Mouse (Mus musculus): ENCODE results near the gene Psmd3. TPM values are rescaled to one million over a fixed set of nuclear protein-coding genes. Genes with fewer than 3 reads are reported as not detected.
A peak's percentile ranks its signal among the peaks of the same experiment; 100 is the strongest.

Gene Psmd3
- polyA plus RNA-seq, 1 experiment from 2014 or later, result 149 TPM

- no peaks in the 10 kb centered on the region for H3K9me3 ChIP-seq (ENCODE audit: control insufficient read depth, low read length)
- H3K27me3 ChIP-seq (replicated peaks; ENCODE audit: control insufficient read depth, insufficient read depth, low read length), result no peaks in the 10 kb centered on the region
- H3K4me1 ChIP-seq (replicated peaks; ENCODE audit: control insufficient read depth, insufficient read depth, low read length), result peaks cover 47% of the 10 kb centered on the region
- DNase-seq (ENCODE audit: low spot score) (no peak), ATAC-seq (replicated peaks; ENCODE audit: low FRiP score, low TSS enrichment, low read depth) (no peak)
- H3K9ac ChIP-seq (ENCODE audit: low read length), result peak overlapping the region; percentile 94
- 1% methylated on average over 17 of the region's 17 CpGs for WGBS
- peak overlapping the region; percentile 88 for H3K4me2 ChIP-seq (ENCODE audit: low read length)
- H3K27ac ChIP-seq (ENCODE audit: low read depth), result peak overlapping the region; percentile 94
- H3K36me3 ChIP-seq (ENCODE audit: control insufficient read depth, insufficient read depth, low read length), result no peaks in the 10 kb centered on the region; the same call in 1 of the 2 replicates
- H3K4me3 ChIP-seq (ENCODE audit: low read depth, low read length), result peak overlapping the region; percentile 96
These were observed 58.8 kb downstream of the Psmd3 start for GRCm38 (mm10) chr11:98741051-98741620.

GRCm38 (mm10) chr11:98741622-98742396 is 59.5 kb downstream of the Psmd3 start:
- ATAC-seq (replicated peaks; ENCODE audit: low FRiP score, low TSS enrichment, low read depth) (peak; percentile 67), DNase-seq (ENCODE audit: low spot score) (peak; percentile 88)
- Histone ChIP-seq H3K36me3 (ENCODE audit: control insufficient read depth, insufficient read depth, low read length) (no peaks in the 10 kb centered on the region; the same call in 1 of the 2 replicates), H3K4me2 (ENCODE audit: low read length) (peak overlapping the region; percentile 88), H3K27me3 (replicated peaks; ENCODE audit: control insufficient read depth, insufficient read depth, low read length) (no peaks in the 10 kb centered on the region), H3K4me1 (replicated peaks; ENCODE audit: control insufficient read depth, insufficient read depth, low read length) (peaks cover 54% of the 10 kb centered on the region), H3K9me3 (ENCODE audit: control insufficient read depth, low read length) (no peaks in the 10 kb centered on the region), H3K9ac (ENCODE audit: low read length) (peak overlapping the region; percentile 94), H3K27ac (ENCODE audit: low read depth) (peak overlapping the region; percentile 94), H3K4me3 (ENCODE audit: low read depth, low read length) (peak overlapping the region; percentile 96)
- under 1% methylated on average over 69 of the region's 86 CpGs for WGBS

DNA sequence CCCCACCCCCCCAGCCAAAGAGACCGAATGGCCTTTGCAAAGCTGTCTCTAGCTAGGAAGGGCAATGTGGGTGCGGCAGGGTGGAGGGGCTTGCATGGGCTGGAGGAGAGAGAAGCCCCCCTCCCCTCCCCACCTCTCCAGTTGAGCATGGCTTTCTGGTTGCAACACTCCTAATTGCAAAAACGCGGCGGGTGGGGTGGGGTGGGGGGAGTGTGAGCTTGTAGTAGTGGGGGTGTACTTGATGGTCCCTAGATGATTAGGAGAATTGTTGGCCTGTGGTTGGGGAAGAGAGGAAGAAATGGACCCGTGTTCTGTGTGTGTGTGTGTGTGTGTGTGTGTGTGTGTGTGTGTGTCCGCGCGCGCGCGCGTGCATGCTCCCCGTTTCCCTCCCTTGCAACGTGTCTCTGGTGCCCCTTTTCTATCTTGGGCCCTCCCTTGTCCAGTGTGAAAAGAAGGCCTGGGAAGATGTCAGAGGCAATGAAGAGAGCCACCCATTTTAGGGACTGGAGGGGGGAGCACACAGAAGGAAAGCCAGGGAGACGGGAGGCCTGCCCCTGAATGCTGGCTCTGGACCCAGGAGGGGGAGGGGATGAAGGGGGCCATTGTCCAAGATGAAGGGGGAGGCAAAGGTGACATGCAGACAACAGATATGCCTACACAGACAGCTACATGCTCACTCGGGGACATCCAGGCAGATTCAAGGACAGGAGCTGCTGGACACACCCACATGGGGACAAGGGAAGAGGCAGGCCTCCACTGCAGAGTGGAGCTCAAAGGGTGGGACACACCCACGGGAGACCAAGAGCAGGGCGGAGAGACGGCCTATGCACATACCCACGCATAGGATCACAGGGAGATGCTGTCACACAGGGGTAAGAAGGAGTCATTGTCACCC is 60.3 kb downstream of the Psmd3 start:
- ATAC-seq (replicated peaks; ENCODE audit: low FRiP score, low TSS enrichment, low read depth) (no peak), DNase-seq (ENCODE audit: low spot score) (peak; percentile 71)
- WGBS, result 3% methylated on average over 21 of the region's 21 CpGs
- Histone ChIP-seq H3K9ac (ENCODE audit: low read length) (peak overlapping the region; percentile 94), H3K27ac (ENCODE audit: low read depth) (peak overlapping the region; percentile 94), H3K36me3 (ENCODE audit: control insufficient read depth, insufficient read depth, low read length) (no peaks in the 10 kb centered on the region; the same call in 1 of the 2 replicates), H3K4me2 (ENCODE audit: low read length) (peak overlapping the region; percentile 88), H3K9me3 (ENCODE audit: control insufficient read depth, low read length) (no peaks in the 10 kb centered on the region), H3K27me3 (replicated peaks; ENCODE audit: control insufficient read depth, insufficient read depth, low read length) (no peaks in the 10 kb centered on the region), H3K4me1 (replicated peaks; ENCODE audit: control insufficient read depth, insufficient read depth, low read length) (peaks cover 60% of the 10 kb centered on the region), H3K4me3 (ENCODE audit: low read depth, low read length) (peak overlapping the region; percentile 96)

DNA sequence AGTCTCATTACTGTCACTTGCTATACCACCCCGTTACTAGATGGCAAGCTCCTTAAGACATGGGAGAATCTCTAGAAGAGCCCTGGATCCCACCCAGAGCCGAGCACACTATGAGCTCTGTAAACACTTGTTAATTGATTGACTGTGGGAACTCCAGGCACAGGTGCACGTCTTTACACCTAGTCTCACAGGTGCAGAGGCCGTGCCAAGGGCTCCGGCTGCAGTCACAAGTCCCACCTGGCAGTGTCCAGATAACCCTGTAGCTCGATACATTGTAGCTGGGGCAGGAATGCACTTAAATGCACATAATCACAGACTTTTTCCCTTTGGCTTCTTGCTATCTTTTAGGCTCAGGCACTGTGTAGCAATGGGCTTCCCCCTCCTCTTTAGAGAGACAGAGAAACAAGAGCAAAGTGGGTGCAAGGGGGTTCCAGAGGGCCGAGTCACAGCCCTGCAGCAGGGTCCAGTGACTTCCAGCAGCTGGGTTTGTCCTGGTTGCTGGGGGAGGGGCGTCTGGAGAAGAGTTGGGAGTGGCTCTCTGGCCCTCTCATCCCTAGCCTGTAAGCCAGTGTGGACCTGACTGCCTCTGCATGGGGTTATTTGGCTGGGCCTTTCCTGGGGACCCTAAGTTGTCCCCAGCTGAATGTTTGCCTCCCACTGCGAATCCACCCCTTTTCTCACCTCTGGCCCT is 61.4 kb downstream of the Psmd3 start:
- no peaks in the 10 kb centered on the region for H3K27me3 ChIP-seq (replicated peaks; ENCODE audit: control insufficient read depth, insufficient read depth, low read length)
- H3K4me1 ChIP-seq (replicated peaks; ENCODE audit: control insufficient read depth, insufficient read depth, low read length), result peaks cover 72% of the 10 kb centered on the region
- 7% methylated on average over 9 of the region's 9 CpGs for WGBS
- no peak for ATAC-seq (replicated peaks; ENCODE audit: low FRiP score, low TSS enrichment, low read depth)
- peak overlapping the region; percentile 96 for H3K4me3 ChIP-seq (ENCODE audit: low read depth, low read length)
- H3K9me3 ChIP-seq (ENCODE audit: control insufficient read depth, low read length), result no peaks in the 10 kb centered on the region
- no peaks in the 10 kb centered on the region; the same call in 1 of the 2 replicates for H3K36me3 ChIP-seq (ENCODE audit: control insufficient read depth, insufficient read depth, low read length)
- peak overlapping the region; percentile 88 for H3K4me2 ChIP-seq (ENCODE audit: low read length)
- H3K9ac ChIP-seq (ENCODE audit: low read length), result peak overlapping the region; percentile 35
- peak; percentile 76 for DNase-seq (ENCODE audit: low spot score)
- peak overlapping the region; percentile 94 for H3K27ac ChIP-seq (ENCODE audit: low read depth)

- H3K9me3 ChIP-seq (ENCODE audit: control insufficient read depth, low read length), result no peaks in the 10 kb centered on the region
These were observed 62.2 kb downstream of the Psmd3 start for GRCm38 (mm10) chr11:98744456-98745019.

More at GRCm38 (mm10) chr11:98744456-98745019, 62.2 kb downstream of the Psmd3 start:
- Histone ChIP-seq H3K4me2 (ENCODE audit: low read length) (peak overlapping the region; percentile 88), H3K4me3 (ENCODE audit: low read depth, low read length) (peak overlapping the region; percentile 96), H3K27ac (ENCODE audit: low read depth) (peak overlapping the region; percentile 94), H3K27me3 (replicated peaks; ENCODE audit: control insufficient read depth, insufficient read depth, low read length) (no peaks in the 10 kb centered on the region), H3K36me3 (ENCODE audit: control insufficient read depth, insufficient read depth, low read length) (no peaks in the 10 kb centered on the region; the same call in 1 of the 2 replicates), H3K9ac (ENCODE audit: low read length) (peak overlapping the region; percentile 35), H3K4me1 (replicated peaks; ENCODE audit: control insufficient read depth, insufficient read depth, low read length) (peaks cover 79% of the 10 kb centered on the region)
- WGBS, result 30% methylated on average over 7 of the region's 7 CpGs
- DNase-seq (ENCODE audit: low spot score) (no peak), ATAC-seq (replicated peaks; ENCODE audit: low FRiP score, low TSS enrichment, low read depth) (no peak)

Other genes with a start within 250 kb of the Psmd3 start
- 109 and 123 TPM in 2 replicates for gene Mien1, start 243.6 kb upstream of the Psmd3 start, polyA plus RNA-seq (2014; fragmentation: Nextera tagmentation; extraction: Ambion mirVana)
- gene Grb7, start 236.2 kb upstream of the Psmd3 start, polyA plus RNA-seq (2014; fragmentation: Nextera tagmentation; extraction: Ambion mirVana), result 74.1 and 74.6 TPM in 2 replicates
- gene Ikzf3, start 136.5 kb upstream of the Psmd3 start, polyA plus RNA-seq (2014; fragmentation: Nextera tagmentation; extraction: Ambion mirVana), result 0.16 and 0.19 TPM in 2 replicates
- gene Zpbp2, start 131.5 kb upstream of the Psmd3 start, polyA plus RNA-seq (2014; fragmentation: Nextera tagmentation; extraction: Ambion mirVana), result 0.28 and 0.57 TPM in 2 replicates
- 7.2 and 8.5 TPM in 2 replicates for gene Ormdl3, start 95.2 kb upstream of the Psmd3 start, polyA plus RNA-seq (2014; fragmentation: Nextera tagmentation; extraction: Ambion mirVana)
- not detected in 2 replicates for gene Lrrc3c, start 84.3 kb upstream of the Psmd3 start, polyA plus RNA-seq (2014; fragmentation: Nextera tagmentation; extraction: Ambion mirVana)
- gene Gm12355, start 56.9 kb upstream of the Psmd3 start, polyA plus RNA-seq (2014; fragmentation: Nextera tagmentation; extraction: Ambion mirVana), result 1.2 and 1.3 TPM in 2 replicates
- not detected in 2 replicates for gene Gsdma3, start 56.2 kb upstream of the Psmd3 start, polyA plus RNA-seq (2014; fragmentation: Nextera tagmentation; extraction: Ambion mirVana)
- gene Gsdma2, start 35.8 kb upstream of the Psmd3 start, polyA plus RNA-seq (2014; fragmentation: Nextera tagmentation; extraction: Ambion mirVana), result not detected in 2 replicates
- not detected in 2 replicates for gene Gsdma, start 18.2 kb upstream of the Psmd3 start, polyA plus RNA-seq (2014; fragmentation: Nextera tagmentation; extraction: Ambion mirVana)
- not detected in 2 replicates for gene Csf3, start 18.7 kb downstream of the Psmd3 start, polyA plus RNA-seq (2014; fragmentation: Nextera tagmentation; extraction: Ambion mirVana)
- 43.0 and 48.0 TPM in 2 replicates for gene Med24, start 46.9 kb downstream of the Psmd3 start, polyA plus RNA-seq (2014; fragmentation: Nextera tagmentation; extraction: Ambion mirVana)
- gene Thra, start 58.1 kb downstream of the Psmd3 start, polyA plus RNA-seq (2014; fragmentation: Nextera tagmentation; extraction: Ambion mirVana), result 60.7 and 63.8 TPM in 2 replicates
- gene Nr1d1, start 92.8 kb downstream of the Psmd3 start, polyA plus RNA-seq (2014; fragmentation: Nextera tagmentation; extraction: Ambion mirVana), result 2.5 and 2.8 TPM in 2 replicates
- gene Msl1, start 113.0 kb downstream of the Psmd3 start, polyA plus RNA-seq (2014; fragmentation: Nextera tagmentation; extraction: Ambion mirVana), result 17.5 and 19.1 TPM in 2 replicates
- gene Casc3, start 122.4 kb downstream of the Psmd3 start, polyA plus RNA-seq (2014; fragmentation: Nextera tagmentation; extraction: Ambion mirVana), result 34.5 and 37.3 TPM in 2 replicates
- gene Rapgefl1, start 154.2 kb downstream of the Psmd3 start, polyA plus RNA-seq (2014; fragmentation: Nextera tagmentation; extraction: Ambion mirVana), result 1.5 and 2.2 TPM in 2 replicates
- 5.1 and 5.3 TPM in 2 replicates for gene Wipf2, start 181.1 kb downstream of the Psmd3 start, polyA plus RNA-seq (2014; fragmentation: Nextera tagmentation; extraction: Ambion mirVana)
- gene Cdc6, start 225.2 kb downstream of the Psmd3 start, polyA plus RNA-seq (2014; fragmentation: Nextera tagmentation; extraction: Ambion mirVana), result 32.5 and 32.9 TPM in 2 replicates
- gene Rara, start 245.3 kb downstream of the Psmd3 start, polyA plus RNA-seq (2014; fragmentation: Nextera tagmentation; extraction: Ambion mirVana), result 42.4 and 43.6 TPM in 2 replicates

Data from intestine, embryonic 14.5 days (tissue).